Mouse (Mus musculus): ENCODE results near the gene Sbno1. TPM values are rescaled to one million over a fixed set of nuclear protein-coding genes. Genes with fewer than 3 reads are reported as not detected.

The Sbno1 gene
- polyA plus RNA-seq, 1 experiment, result 36.3 TPM

- H3K4me1 ChIP-seq (replicated peaks; ENCODE audit: control insufficient read depth, insufficient read depth, low read length), result peaks cover 20% of the 10 kb centered on the region
- H3K4me3 ChIP-seq (ENCODE audit: control insufficient read depth, insufficient read depth, low read length), result peak overlapping the region; percentile 93
- TF ChIP-seq POLR2A (IDR thresholded peaks at IDR 0.05; ENCODE audit: control insufficient read depth, extremely low read depth, insufficient read depth, low read length, poor library complexity) (peak; percentile 84), CTCF (IDR thresholded peaks at IDR 0.05; ENCODE audit: borderline replicate concordance, control insufficient read depth, extremely low read depth, insufficient read depth, low read length, poor library complexity) (0 out of 2 replicates have a peak, but pooled peaks have one; percentile 14)
- no peaks in the 10 kb centered on the region for H3K27me3 ChIP-seq (ENCODE audit: control insufficient read depth, insufficient read depth, low read length)
- H3K36me3 ChIP-seq (ENCODE audit: control insufficient read depth, insufficient read depth, low read length), result peaks cover 27% of the 10 kb centered on the region
- peak overlapping the region; percentile 50 for H3K27ac ChIP-seq (ENCODE audit: control insufficient read depth, insufficient read depth, low read length)
- 11% methylated on average over 66 of the region's 66 CpGs for WGBS
- DNase-seq, result peak; percentile 75
These were observed 19.1 kb upstream of the Sbno1 start for GRCm38 (mm10) chr5:124444661-124445561.

GRCm38 (mm10) chr5:124444208-124444607 is 18.4 kb upstream of the Sbno1 start:
- H3K4me1 ChIP-seq (replicated peaks; ENCODE audit: control insufficient read depth, insufficient read depth, low read length), result peaks cover 20% of the 10 kb centered on the region
- no peaks in the 10 kb centered on the region for H3K27me3 ChIP-seq (ENCODE audit: control insufficient read depth, insufficient read depth, low read length)
- no peak for DNase-seq
- H3K36me3 ChIP-seq (ENCODE audit: control insufficient read depth, insufficient read depth, low read length), result peaks cover 21% of the 10 kb centered on the region
- no peak overlapping the region for H3K4me3 ChIP-seq (ENCODE audit: control insufficient read depth, insufficient read depth, low read length)
- TF ChIP-seq CTCF (IDR thresholded peaks at IDR 0.05; ENCODE audit: borderline replicate concordance, control insufficient read depth, extremely low read depth, insufficient read depth, low read length, poor library complexity), result no peak
- TF ChIP-seq POLR2A (IDR thresholded peaks at IDR 0.05; ENCODE audit: control insufficient read depth, extremely low read depth, insufficient read depth, low read length, poor library complexity), result no peak
- WGBS, result 82% methylated on average over 3 of the region's 3 CpGs
- no peak overlapping the region for H3K27ac ChIP-seq (ENCODE audit: control insufficient read depth, insufficient read depth, low read length)

GRCm38 (mm10) chr5:124442628-124443027 is 16.8 kb upstream of the Sbno1 start:
- Histone ChIP-seq H3K4me1 (replicated peaks; ENCODE audit: control insufficient read depth, insufficient read depth, low read length) (peaks cover 27% of the 10 kb centered on the region), H3K36me3 (ENCODE audit: control insufficient read depth, insufficient read depth, low read length) (peaks cover 5% of the 10 kb centered on the region; the same call in 1 of the 2 replicates), H3K4me3 (ENCODE audit: control insufficient read depth, insufficient read depth, low read length) (no peak overlapping the region), H3K27me3 (ENCODE audit: control insufficient read depth, insufficient read depth, low read length) (no peaks in the 10 kb centered on the region), H3K27ac (ENCODE audit: control insufficient read depth, insufficient read depth, low read length) (no peak overlapping the region)
- WGBS, result 91% methylated on average over 2 of the region's 2 CpGs
- DNase-seq, result no peak
- no peak for TF ChIP-seq POLR2A (IDR thresholded peaks at IDR 0.05; ENCODE audit: control insufficient read depth, extremely low read depth, insufficient read depth, low read length, poor library complexity)
- no peak for TF ChIP-seq CTCF (IDR thresholded peaks at IDR 0.05; ENCODE audit: borderline replicate concordance, control insufficient read depth, extremely low read depth, insufficient read depth, low read length, poor library complexity)

- peaks cover 17% of the 10 kb centered on the region for H3K4me1 ChIP-seq (replicated peaks; ENCODE audit: control insufficient read depth, insufficient read depth, low read length)
These were observed 14.4 kb upstream of the Sbno1 start for GRCm38 (mm10) chr5:124440094-124440701.

GRCm38 (mm10) chr5:124439447-124440093 is 13.8 kb upstream of the Sbno1 start, which contains the start of gene Kmt5a:
TSS of gene Kmt5a (plus strand) at chr5:124439930.
- peak within 1 kb of the TSS; percentile 92 for H3K4me3 ChIP-seq (ENCODE audit: control insufficient read depth, insufficient read depth, low read length)
- H3K4me1 ChIP-seq (replicated peaks; ENCODE audit: control insufficient read depth, insufficient read depth, low read length), result peaks cover 12% of the 10 kb centered on the region
- TF ChIP-seq CTCF (IDR thresholded peaks at IDR 0.05; ENCODE audit: borderline replicate concordance, control insufficient read depth, extremely low read depth, insufficient read depth, low read length, poor library complexity) (no peak), POLR2A (IDR thresholded peaks at IDR 0.05; ENCODE audit: control insufficient read depth, extremely low read depth, insufficient read depth, low read length, poor library complexity) (no peak)
- WGBS, result under 1% methylated on average over 34 of the region's 34 CpGs
- peak; percentile 94 for DNase-seq
- H3K36me3 ChIP-seq (ENCODE audit: control insufficient read depth, insufficient read depth, low read length), result no peaks in the 10 kb centered on the region
- no peaks in the 10 kb centered on the region for H3K27me3 ChIP-seq (ENCODE audit: control insufficient read depth, insufficient read depth, low read length)
- H3K27ac ChIP-seq (ENCODE audit: control insufficient read depth, insufficient read depth, low read length), result peak within 1 kb of the TSS; percentile 39

More at GRCm38 (mm10) chr5:124440094-124440701, 14.4 kb upstream of the Sbno1 start:
- peak; percentile 77 for DNase-seq
- under 1% methylated on average over 30 of the region's 30 CpGs for WGBS
- H3K27ac ChIP-seq (ENCODE audit: control insufficient read depth, insufficient read depth, low read length), result peak overlapping the region; percentile 39
- no peaks in the 10 kb centered on the region for H3K36me3 ChIP-seq (ENCODE audit: control insufficient read depth, insufficient read depth, low read length)
- H3K4me3 ChIP-seq (ENCODE audit: control insufficient read depth, insufficient read depth, low read length), result peak overlapping the region; percentile 92
- H3K27me3 ChIP-seq (ENCODE audit: control insufficient read depth, insufficient read depth, low read length), result no peaks in the 10 kb centered on the region
- no peak for TF ChIP-seq POLR2A (IDR thresholded peaks at IDR 0.05; ENCODE audit: control insufficient read depth, extremely low read depth, insufficient read depth, low read length, poor library complexity)
- TF ChIP-seq CTCF (IDR thresholded peaks at IDR 0.05; ENCODE audit: borderline replicate concordance, control insufficient read depth, extremely low read depth, insufficient read depth, low read length, poor library complexity), result peak; percentile 67; the same call in 1 of the 2 replicates

- TF ChIP-seq CTCF (IDR thresholded peaks at IDR 0.05; ENCODE audit: borderline replicate concordance, control insufficient read depth, extremely low read depth, insufficient read depth, low read length, poor library complexity) (no peak), POLR2A (IDR thresholded peaks at IDR 0.05; ENCODE audit: control insufficient read depth, extremely low read depth, insufficient read depth, low read length, poor library complexity) (no peak)
- DNase-seq, result no peak
- no peak overlapping the region for H3K4me3 ChIP-seq (ENCODE audit: control insufficient read depth, insufficient read depth, low read length)
- 76% methylated on average over 5 of the region's 5 CpGs for WGBS
- H3K36me3 ChIP-seq (ENCODE audit: control insufficient read depth, insufficient read depth, low read length), result no peaks in the 10 kb centered on the region
- peak overlapping the region; percentile 22 for H3K27ac ChIP-seq (ENCODE audit: control insufficient read depth, insufficient read depth, low read length)
- H3K27me3 ChIP-seq (ENCODE audit: control insufficient read depth, insufficient read depth, low read length), result no peaks in the 10 kb centered on the region
- peaks cover 10% of the 10 kb centered on the region for H3K4me1 ChIP-seq (replicated peaks; ENCODE audit: control insufficient read depth, insufficient read depth, low read length)
These were observed 12.9 kb upstream of the Sbno1 start for GRCm38 (mm10) chr5:124438746-124439145.
